ENCODE assay signal across 14 mouse cellular contexts in genomic region chr12:83489748-83490147, GRCm38 (mm10). TPM values are rescaled to one million over a fixed set of nuclear protein-coding genes. Genes with fewer than 3 reads are reported as not detected.
A peak's percentile ranks its signal among the peaks of the same experiment; 100 is the strongest.
DNase-seq lines count a peak whose midpoint lies in the region; ATAC-seq and TF ChIP-seq lines count a peak whose summit lies in the region.
"Had no signal": no experiment of that assay in that cellular context is flagged by ENCODE, and none has a peak within 500 bp of the region (broad histone marks: within the 10 kb centered on the region; RNA-seq: fewer than 3 reads in every experiment).

No protein-coding gene starts in this region.

- H3K36me3 ChIP-seq in hindbrain, postnatal 0 days (ENCODE audit: insufficient read depth, low read length): no peaks in the 10 kb centered on the region
- no peaks in the 10 kb centered on the region for H3K36me3 ChIP-seq in hindbrain, embryonic 10.5 days
- H3K36me3 ChIP-seq in lung, postnatal 0 days (ENCODE audit: insufficient read depth, low read length): no peaks in the 10 kb centered on the region
- H3K36me3 ChIP-seq: liver, embryonic 13.5 days had no signal

- peak; percentile 31 for DNase-seq in hindbrain, postnatal 0 days (ENCODE audit: low spot score)
- no peak for DNase-seq in hindbrain, embryonic 10.5 days (ENCODE audit: low spot score)
- DNase-seq in lung, postnatal 0 days (ENCODE audit: low spot score): no peak
- DNase-seq in lung, postnatal 14 days: no peak
- peak; percentile 50 for DNase-seq in ES-CJ7 (ENCODE audit: low read depth, low spot score)
- peak; percentile 18 for DNase-seq in induced T-regulatory cell, adult 2 months (ENCODE audit: low read depth)
- DNase-seq in retina, embryonic 14.5 days (ENCODE audit: low spot score): no peak
- DNase-seq: adrenal gland, adult 8-10 months; cerebellum, adult 9-11 months; gastrocnemius, postnatal 14 days; heart, postnatal 36 days; liver, embryonic 13.5 days; right cerebral cortex, adult 18-20 months had no signal

- ATAC-seq in hindbrain, postnatal 0 days: no peak
- no peak for ATAC-seq in lung, postnatal 0 days

- H3K4me1 ChIP-seq in hindbrain, postnatal 0 days (ENCODE audit: insufficient read depth, low read length): no peaks in the 10 kb centered on the region
- peaks cover 34% of the 10 kb centered on the region for H3K4me1 ChIP-seq in hindbrain, embryonic 10.5 days (replicated peaks)
- peaks cover 9% of the 10 kb centered on the region for H3K4me1 ChIP-seq in lung, postnatal 0 days (ENCODE audit: insufficient read depth, low read depth, low read length)

- no peak for TF ChIP-seq EP300 in lung, postnatal 0 days (IDR thresholded peaks at IDR 0.05)

- no peak overlapping the region for H3K9ac ChIP-seq in hindbrain, postnatal 0 days (replicated peaks; ENCODE audit: low read length)
- no peak overlapping the region for H3K9ac ChIP-seq in lung, postnatal 0 days (replicated peaks; ENCODE audit: low read depth)

- H3K9me3 ChIP-seq in hindbrain, postnatal 0 days (ENCODE audit: low read length): peaks cover 3% of the 10 kb centered on the region; the same call in 1 of the 2 replicates
- H3K9me3 ChIP-seq in hindbrain, embryonic 10.5 days: peaks cover 7% of the 10 kb centered on the region; the same call in 1 of the 2 replicates
- no peaks in the 10 kb centered on the region for H3K9me3 ChIP-seq in lung, postnatal 0 days (ENCODE audit: low read length)

- TF ChIP-seq CTCF in hindbrain, postnatal 0 days (IDR thresholded peaks at IDR 0.05; ENCODE audit: low read depth): peak; percentile 39; the same call in 1 of the 2 replicates
- peak; percentile 25 for TF ChIP-seq CTCF in lung, postnatal 0 days (IDR thresholded peaks at IDR 0.05)

- H3K4me2 ChIP-seq in hindbrain, postnatal 0 days (ENCODE audit: low read depth, low read length): no peak overlapping the region
- H3K4me2 ChIP-seq in lung, postnatal 0 days (replicated peaks; ENCODE audit: low read depth, low read length): no peak overlapping the region

- no peaks in the 10 kb centered on the region for H3K27me3 ChIP-seq in hindbrain, postnatal 0 days (ENCODE audit: insufficient read depth, low read length)
- H3K27me3 ChIP-seq in hindbrain, embryonic 10.5 days (ENCODE audit: insufficient read depth, poor library complexity, severe bottlenecking): peaks cover 39% of the 10 kb centered on the region
- H3K27me3 ChIP-seq in lung, postnatal 0 days (replicated peaks; ENCODE audit: insufficient read depth, low read length): peaks cover 8% of the 10 kb centered on the region; the same call in 1 of the 2 replicates

- H3K4me3 ChIP-seq in hindbrain, postnatal 0 days (ENCODE audit: low read length): no peak overlapping the region
- H3K4me3 ChIP-seq in hindbrain, embryonic 10.5 days: no peak overlapping the region
- H3K4me3 ChIP-seq in lung, postnatal 0 days (ENCODE audit: low read depth, low read length): no peak overlapping the region
- H3K4me3 ChIP-seq: myocyte had no signal

- WGBS in hindbrain, postnatal 0 days: 25% methylated on average over 2 of the region's 2 CpGs
- WGBS in hindbrain, embryonic 10.5 days: 39% methylated on average over 2 of the region's 2 CpGs
- 28% methylated on average over 2 of the region's 2 CpGs for WGBS in lung, postnatal 0 days

- no peak overlapping the region for H3K27ac ChIP-seq in hindbrain, postnatal 0 days
- no peak overlapping the region for H3K27ac ChIP-seq in hindbrain, embryonic 10.5 days
- no peak overlapping the region for H3K27ac ChIP-seq in lung, postnatal 0 days (ENCODE audit: low read length)
- H3K27ac ChIP-seq: liver, embryonic 13.5 days had no signal

RNA-seq across cellular contexts. Expression of gene Dpf3, which starts 2.2 kb away (rescaled TPM):
- total RNA-seq in hindbrain, postnatal 0 days (2014; rRNA removed): 35.8 and 38.9 TPM in 2 replicates
- 16.0 and 19.8 TPM in 2 replicates for polyA plus RNA-seq in hindbrain, postnatal 0 days (2015; fragmentation: Nextera tagmentation; extraction: Ambion mirVana)
- 5.3 and 10.5 TPM in 2 replicates for polyA plus RNA-seq in hindbrain, embryonic 10.5 days (2016; fragmentation: Nextera tagmentation; extraction: Ambion mirVana)
- polyA plus RNA-seq in lung, postnatal 0 days (2015; fragmentation: Nextera tagmentation; extraction: Ambion mirVana): 1.4 TPM in 2 replicates

RNA-seq across cellular contexts. Expression of gene Dcaf4, which starts 30.5 kb away (rescaled TPM):
- total RNA-seq in hindbrain, postnatal 0 days (2014; rRNA removed): 45.0 and 55.6 TPM in 2 replicates
- 34.5 and 36.9 TPM in 2 replicates for polyA plus RNA-seq in hindbrain, postnatal 0 days (2015; fragmentation: Nextera tagmentation; extraction: Ambion mirVana)
- polyA plus RNA-seq in hindbrain, embryonic 10.5 days (2016; fragmentation: Nextera tagmentation; extraction: Ambion mirVana): 24.8 and 25.7 TPM in 2 replicates
- 10.4 and 11.3 TPM in 2 replicates for polyA plus RNA-seq in lung, postnatal 0 days (2015; fragmentation: Nextera tagmentation; extraction: Ambion mirVana)

Comparison
In these comparisons a context has a peak if more than half of its experiments do, and no peak if none do; other contexts are left out.
1. DNase-seq: peak in hindbrain, postnatal 0 days (single experiment), ES-CJ7 (single experiment) and induced T-regulatory cell, adult 2 months (single experiment); none in hindbrain, embryonic 10.5 days (single experiment), lung, postnatal 0 days (single experiment), lung, postnatal 14 days (single experiment) and retina, embryonic 14.5 days (single experiment).